Mouse (Mus musculus) CH12.LX (cell line): ENCODE measurements around the gene Nfic. TPM values are rescaled to one million over a fixed set of nuclear protein-coding genes. Genes with fewer than 3 reads are reported as not detected.

Experiments
- DNase-seq: peaks from one replicate; pipeline ENCODE4 v3.0.0-alpha.2; 2013; ENCODE audit errors: extremely low read depth
- H3K27ac ChIP-seq: 2 replicates; pipeline ENCODE4 v1.5.1; 2012; ENCODE audit warnings: low read depth, mild to moderate bottlenecking, control low read depth, moderate library complexity; ENCODE audit not compliant: insufficient read depth
- H3K27me3 ChIP-seq: replicated peaks from 2 replicates; pipeline ENCODE3; 2012; ENCODE audit warnings: inconsistent platforms
- H3K36me3 ChIP-seq, 2 experiments: replicated peaks in 1 of 2; 2 replicates each; pipeline versions ENCODE3 to v1.6.1; 2012; ENCODE audit warnings: inconsistent platforms in 1 of 2, low read length in 1 of 2, mild to moderate bottlenecking in 1 of 2, mixed read lengths in 1 of 2, moderate library complexity in 1 of 2; ENCODE audit not compliant: control insufficient read depth in 1 of 2, insufficient read depth in 1 of 2
- H3K4me1 ChIP-seq, 2 experiments: 2 replicates each; pipeline ENCODE4 v1.6.1; 2012; ENCODE audit warnings: inconsistent platforms in 1 of 2, moderate library complexity in 1 of 2; ENCODE audit not compliant: insufficient read depth in 2 of 2, control insufficient read depth in 1 of 2
- H3K4me2 ChIP-seq: 2 replicates; pipeline ENCODE4 v1.6.1; 2012; ENCODE audit warnings: low read depth, mild to moderate bottlenecking, control low read depth; ENCODE audit not compliant: poor library complexity, insufficient read depth, severe bottlenecking
- H3K4me3 ChIP-seq, 3 experiments: fragments of 150-350 bp in 1 of 3; sonication (generic) in 1 of 3; replicated peaks in 1 of 3; 2 replicates each; pipeline versions ENCODE3 to v1.5.1; 2011 to 2012; ENCODE audit warnings: low read depth in 2 of 3, low read length in 2 of 3, mild to moderate bottlenecking in 2 of 3, moderate library complexity in 2 of 3, control low read depth in 1 of 3, improper control_type of control experiment in 1 of 3, inconsistent platforms in 1 of 3, mixed read lengths in 1 of 3; ENCODE audit not compliant: poor library complexity in 1 of 3
- H3K79me2 ChIP-seq: replicated peaks from 2 replicates; pipeline ENCODE4 v1.6.1; 2012; ENCODE audit warnings: mild to moderate bottlenecking, moderate library complexity; ENCODE audit not compliant: control insufficient read depth, poor library complexity, insufficient read depth, severe bottlenecking; ENCODE audit errors: extremely low read depth
- H3K9ac ChIP-seq: 2 replicates; pipeline ENCODE4 v1.6.1; 2012; ENCODE audit warnings: low read depth, mild to moderate bottlenecking, control low read depth, moderate library complexity; ENCODE audit not compliant: insufficient read depth
- H3K9me3 ChIP-seq: replicated peaks from 2 replicates; pipeline ENCODE3; 2012; ENCODE audit warnings: low read length, inconsistent platforms, mixed read lengths
- BHLHE40 ChIP-seq: IDR thresholded peaks from 2 replicates; pipeline ENCODE4 v1.6.1; 2011; ENCODE audit warnings: mild to moderate bottlenecking, low read depth, low read length, improper control_type of control experiment
- CHD1 ChIP-seq: IDR thresholded peaks from 2 replicates; pipeline ENCODE4 v1.6.1; 2012; ENCODE audit warnings: low read depth, low read length, improper control_type of control experiment, inconsistent platforms
- CHD2 ChIP-seq: IDR thresholded peaks from 2 replicates; pipeline ENCODE4 v1.6.1; 2011; ENCODE audit warnings: low read length, improper control_type of control experiment
- CTCF ChIP-seq, 2 experiments: IDR thresholded peaks in 1 of 2; conservative IDR thresholded peaks in 1 of 2; 2 replicates each; pipeline ENCODE4 v1.5.1; 2011 to 2012; ENCODE audit warnings: low read depth in 2 of 2, low read length in 2 of 2, improper control_type of control experiment in 1 of 2, inconsistent platforms in 1 of 2, mild to moderate bottlenecking in 1 of 2, moderate library complexity in 1 of 2
- E2F4 ChIP-seq: IDR thresholded peaks from 2 replicates; pipeline ENCODE4 v1.6.1; 2011; ENCODE audit warnings: low read depth, low read length, improper control_type of control experiment; ENCODE audit not compliant: insufficient replicate concordance
- ELF1 ChIP-seq: IDR thresholded peaks from 2 replicates; pipeline ENCODE4 v1.6.1; 2014; ENCODE audit warnings: low read depth, mild to moderate bottlenecking, inconsistent platforms, low read length, improper control_type of control experiment
- ETS1 ChIP-seq: conservative IDR thresholded peaks from 2 replicates; pipeline ENCODE4 v1.6.1; 2012; ENCODE audit warnings: low read depth, mild to moderate bottlenecking, inconsistent platforms, low read length, improper control_type of control experiment, moderate library complexity
- GABPA ChIP-seq: IDR thresholded peaks from 2 replicates; pipeline ENCODE4 v1.6.1; 2012; ENCODE audit warnings: low read depth, low read length, improper control_type of control experiment, inconsistent platforms; ENCODE audit not compliant: insufficient replicate concordance
- HCFC1 ChIP-seq: IDR thresholded peaks from 2 replicates; pipeline ENCODE4 v1.6.1; 2012; ENCODE audit warnings: low read depth, mild to moderate bottlenecking, inconsistent platforms, low read length, improper control_type of control experiment
- IRF4 ChIP-seq: IDR thresholded peaks from 2 replicates; pipeline ENCODE4 v1.6.1; 2014; ENCODE audit warnings: low read depth, mild to moderate bottlenecking, inconsistent platforms, low read length, improper control_type of control experiment
- JUN ChIP-seq: IDR thresholded peaks from 2 replicates; pipeline ENCODE4 v1.6.1; 2011; ENCODE audit warnings: low read depth, mild to moderate bottlenecking, low read length, improper control_type of control experiment, moderate library complexity; ENCODE audit not compliant: insufficient read depth
- JUND ChIP-seq: conservative IDR thresholded peaks from 2 replicates; pipeline ENCODE4 v1.6.1; 2011; ENCODE audit warnings: low read depth, low read length, improper control_type of control experiment
- KAT2A ChIP-seq: IDR thresholded peaks from 2 replicates; pipeline ENCODE4 v1.6.1; 2012; ENCODE audit warnings: low read length, improper control_type of control experiment, inconsistent platforms; ENCODE audit not compliant: insufficient replicate concordance
- MAFK ChIP-seq: IDR thresholded peaks from 2 replicates; pipeline ENCODE4 v1.6.1; 2011; ENCODE audit warnings: low read length, improper control_type of control experiment; ENCODE audit not compliant: insufficient replicate concordance
- MAX ChIP-seq: IDR thresholded peaks from 2 replicates; pipeline ENCODE4 v1.6.1; 2011; ENCODE audit warnings: low read length, improper control_type of control experiment
- MAZ ChIP-seq: IDR thresholded peaks from 2 replicates; pipeline ENCODE4 v1.6.1; 2012; ENCODE audit warnings: low read depth, mild to moderate bottlenecking, inconsistent platforms, low read length, improper control_type of control experiment, moderate library complexity
- MEF2A ChIP-seq: IDR thresholded peaks from 2 replicates; pipeline ENCODE4 v1.6.1; 2014; ENCODE audit warnings: low read depth, mild to moderate bottlenecking, inconsistent platforms, low read length, improper control_type of control experiment, borderline replicate concordance
- MXI1 ChIP-seq: IDR thresholded peaks from 2 replicates; pipeline ENCODE4 v1.6.1; 2011; ENCODE audit warnings: mild to moderate bottlenecking, low read depth, low read length, improper control_type of control experiment
- MYC ChIP-seq: IDR thresholded peaks from 2 replicates; pipeline ENCODE4 v1.6.1; 2011; ENCODE audit warnings: low read depth, mild to moderate bottlenecking, improper control_type of control experiment, low read length
- NELFE ChIP-seq: IDR thresholded peaks from 2 replicates; pipeline ENCODE4 v1.6.1; 2011; ENCODE audit warnings: low read depth, low read length, improper control_type of control experiment
- NRF1 ChIP-seq: IDR thresholded peaks from 2 replicates; pipeline ENCODE4 v1.6.1; 2014; ENCODE audit warnings: low read depth, mild to moderate bottlenecking, inconsistent platforms, low read length, improper control_type of control experiment, moderate library complexity
- PAX5 ChIP-seq: IDR thresholded peaks from 2 replicates; pipeline ENCODE4 v1.6.1; 2012; ENCODE audit warnings: low read length, inconsistent platforms, mixed read lengths
- POLR2A ChIP-seq: IDR thresholded peaks from 2 replicates; pipeline ENCODE4 v1.6.1; 2011; ENCODE audit warnings: low read depth, mild to moderate bottlenecking, improper control_type of control experiment, low read length
- POLR2AphosphoS2 ChIP-seq: IDR thresholded peaks from 2 replicates; pipeline ENCODE4 v1.6.1; 2011; ENCODE audit warnings: low read depth, low read length, improper control_type of control experiment
- RAD21 ChIP-seq: IDR thresholded peaks from 2 replicates; pipeline ENCODE4 v1.6.1; 2011; ENCODE audit warnings: low read depth, mild to moderate bottlenecking, low read length, improper control_type of control experiment, moderate library complexity
- RCOR1 ChIP-seq: conservative IDR thresholded peaks from 2 replicates; pipeline ENCODE4 v1.6.1; 2012; ENCODE audit warnings: low read depth, mild to moderate bottlenecking, inconsistent platforms, low read length, improper control_type of control experiment
- SIN3A ChIP-seq: IDR thresholded peaks from 2 replicates; pipeline ENCODE4 v1.6.1; 2012; ENCODE audit warnings: low read length, improper control_type of control experiment, inconsistent platforms
- SMC3 ChIP-seq: IDR thresholded peaks from 2 replicates; pipeline ENCODE4 v1.6.1; 2011; ENCODE audit warnings: low read depth, low read length, improper control_type of control experiment
- TBP ChIP-seq: conservative IDR thresholded peaks from 2 replicates; pipeline ENCODE4 v1.6.1; 2011; ENCODE audit warnings: low read depth, low read length, improper control_type of control experiment
- TCF12 ChIP-seq: IDR thresholded peaks from 2 replicates; pipeline ENCODE4 v1.6.1; 2014; ENCODE audit warnings: low read depth, mild to moderate bottlenecking, inconsistent platforms, low read length, improper control_type of control experiment
- UBTF ChIP-seq: IDR thresholded peaks from 2 replicates; pipeline ENCODE4 v1.6.1; 2012; ENCODE audit warnings: low read depth, mild to moderate bottlenecking, inconsistent platforms, low read length, improper control_type of control experiment, moderate library complexity
- USF1 ChIP-seq: IDR thresholded peaks from 2 replicates; pipeline ENCODE4 v1.6.1; 2014; ENCODE audit warnings: low read depth, mild to moderate bottlenecking, inconsistent platforms, low read length, improper control_type of control experiment
- USF2 ChIP-seq: conservative IDR thresholded peaks from 2 replicates; pipeline ENCODE4 v1.6.1; 2011; ENCODE audit warnings: low read depth, low read length, improper control_type of control experiment
- ZC3H11A ChIP-seq: IDR thresholded peaks from 2 replicates; pipeline ENCODE4 v1.6.1; 2012; ENCODE audit warnings: low read depth, mild to moderate bottlenecking, inconsistent platforms, low read length, improper control_type of control experiment
- ZMIZ1 ChIP-seq: IDR thresholded peaks from 2 replicates; pipeline ENCODE4 v1.6.1; 2012; ENCODE audit warnings: low read depth, mild to moderate bottlenecking, inconsistent platforms, low read length, improper control_type of control experiment
- ZNF384 ChIP-seq: IDR thresholded peaks from 2 replicates; pipeline ENCODE4 v1.6.1; 2012; ENCODE audit warnings: low read depth, low read length, improper control_type of control experiment, inconsistent platforms
- dilution Hi-C: fragments of 300-500 bp; cut with MboI; formaldehyde crosslinking; loops from 2 replicates; pipeline ENCODE4 v1.14.3; 2020; ENCODE audit warnings: low sequenced_read_pairs; ENCODE audit not compliant: extremely low pct_unique_long_range_greater_than_20kb, extremely low pct_ligation_motif_present
- in situ Hi-C: fragments of 300-500 bp; cut with MboI; formaldehyde crosslinking; loops from 3 replicates; pipeline ENCODE4 v1.14.3; 2019; ENCODE audit warnings: low sequenced_read_pairs, low pct_ligation_motif_present, low pct_unique_long_range_greater_than_20kb, mixed read lengths
- polyA plus RNA-seq: library from polyadenylated mRNA; unstranded; fragments of >175 nt; gene quantifications from 2 replicates; pipeline ENCODE4 v1.2.1, GENCODE M21; 2012; ENCODE audit warnings: low read depth; ENCODE audit not compliant: insufficient read length
- total RNA-seq, 2 experiments: library from RNA; depleted of rRNA; stranded (reverse); fragments of 300-350 nt in 1 of 2; fragments of >200 nt in 1 of 2; gene quantifications; 2 replicates each; pipeline ENCODE4 v1.2.3; 2012 to 2014

Nfic gene
- total and polyA plus RNA-seq, 3 experiments: 0.07 to 4.7 (median 4.0) TPM

DNA sequence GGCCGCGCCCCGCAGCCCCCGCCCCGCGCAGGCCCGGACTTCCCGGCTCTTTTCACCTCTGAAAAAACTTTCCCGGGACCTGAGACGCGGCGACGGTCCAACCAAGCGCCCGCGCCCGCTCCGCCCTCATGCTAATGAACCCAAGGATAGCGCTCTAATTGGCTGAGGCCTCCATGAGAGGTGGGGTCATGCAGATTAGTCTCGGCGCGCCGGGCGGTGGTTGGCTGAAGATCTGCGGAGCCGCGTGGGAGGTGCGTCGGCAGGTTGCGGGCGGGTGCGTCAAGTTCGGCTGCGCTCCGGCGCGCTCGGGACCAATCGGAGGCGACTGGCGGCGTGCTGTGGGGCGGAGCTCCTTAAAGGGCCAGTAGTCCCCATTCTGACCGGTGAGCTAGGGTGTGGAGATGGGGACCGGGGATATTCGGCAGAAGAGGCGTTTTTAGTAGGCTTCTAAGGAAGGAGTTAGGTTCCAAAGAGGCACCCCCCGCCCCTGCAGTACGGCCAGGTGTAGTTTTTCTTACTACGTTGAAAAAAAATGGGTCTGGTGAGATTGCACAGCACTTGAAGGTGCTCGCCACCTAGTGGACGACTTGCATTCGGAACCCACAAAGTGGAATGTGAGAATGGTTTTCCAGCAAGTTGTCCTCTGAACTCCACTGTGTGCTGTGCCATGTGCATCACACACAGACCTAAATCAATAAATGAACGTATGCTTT is 104.9 kb downstream of the Nfic start, which contains the start of gene Hmg20b:
Gene Hmg20b (minus strand): TSS at position 130 of the 713 bp plus-strand sequence.
- peak; percentile 97 for DNase-seq
- in situ Hi-C loops: loop anchor here (10.0 kb wide), 1 partner anchor 156 kb away; no protein-coding TSS in a partner anchor
- Histone ChIP-seq H3K4me3 (peak within 1 kb of the TSS; percentile 74 to 89 (median 80)), H3K27me3 (no peaks in the 10 kb centered on the region), H3K4me1 (peaks cover 7 to 36% of the 10 kb centered on the region in 2 experiments), H3K9me3 (no peaks in the 10 kb centered on the region), H3K4me2 (peak within 1 kb of the TSS; percentile 89), H3K27ac (0 out of 2 replicates have a peak within 1 kb of the TSS, but pooled peaks have one; percentile 2), H3K79me2 (no peaks in the 10 kb centered on the region), H3K36me3 (peaks cover 20 to 33% of the 10 kb centered on the region in 2 experiments), H3K9ac (peak within 1 kb of the TSS; percentile 80)
- TF ChIP-seq MAFK: no peak
- peak; percentile 65 for TF ChIP-seq POLR2A
- peak; percentile 62 for TF ChIP-seq SIN3A
- TF ChIP-seq POLR2AphosphoS2: no peak
- TF ChIP-seq CHD1: no peak
- TF ChIP-seq KAT2A: peak; percentile 76; the same call in 1 of the 2 replicates
- no peak for TF ChIP-seq ZC3H11A
- TF ChIP-seq USF2: no peak
- TF ChIP-seq MXI1: no peak
- no peak for TF ChIP-seq MYC
- peak; percentile 63 for TF ChIP-seq ELF1
- TF ChIP-seq NRF1: peak; percentile 70
- TF ChIP-seq NELFE: no peak
- TF ChIP-seq IRF4: peak; percentile 5; the same call in 1 of the 2 replicates
- peak; percentile 53; the same call in 1 of the 2 replicates for TF ChIP-seq MEF2A
- TF ChIP-seq PAX5: no peak
- TF ChIP-seq MAX: peak; percentile 48; the same call in 1 of the 2 replicates
- peak; percentile 32 for TF ChIP-seq RAD21
- peak; percentile 84; the same call in 1 of the 2 replicates for TF ChIP-seq TBP
- TF ChIP-seq JUND: no peak
- peak; percentile 80 to 81 for TF ChIP-seq CTCF (conservative IDR thresholded peaks at IDR 0.05 in 1 of 2, IDR thresholded peaks at IDR 0.05 in 1 of 2; ENCODE audit: low read depth in 2 of 2, low read length in 2 of 2)
- TF ChIP-seq CHD2: peak; percentile 81; the same call in 1 of the 2 replicates
- peak; percentile 51 for TF ChIP-seq TCF12
- peak; percentile 81 for TF ChIP-seq ZNF384
- TF ChIP-seq JUN: no peak
- TF ChIP-seq USF1: peak; percentile 6; the same call in 1 of the 2 replicates
- TF ChIP-seq SMC3: peak; percentile 51
- TF ChIP-seq UBTF: no peak
- TF ChIP-seq HCFC1: peak; percentile 87
- no peak for TF ChIP-seq GABPA
- 0 out of 2 replicates have a peak, but pooled peaks have one; percentile 63 for TF ChIP-seq RCOR1
- peak; percentile 56; the same call in 1 of the 2 replicates for TF ChIP-seq ZMIZ1
- peak; percentile 42; the same call in 1 of the 2 replicates for TF ChIP-seq BHLHE40
- no peak for TF ChIP-seq E2F4
- TF ChIP-seq MAZ: peak; percentile 49; the same call in 1 of the 2 replicates
- no peak for TF ChIP-seq ETS1
- dilution Hi-C loops: no loop called here
